Mouse (Mus musculus) erythroid progenitor cell, adult 5-6 weeks (primary cell): ENCODE data around the gene Rps29. TPM values are rescaled to one million over a fixed set of nuclear protein-coding genes. Genes with fewer than 3 reads are reported as not detected.

Source experiments
- ATAC-seq: replicated peaks from 2 replicates; pipeline ENCODE4 v1.8.0; 2016; ENCODE audit warnings: moderate number of reproducible peaks, mild to moderate bottlenecking, moderate TSS enrichment, inconsistent platforms; ENCODE audit not compliant: poor library complexity, low FRiP score, severe bottlenecking
- total RNA-seq, 2 experiments: library from RNA; stranded (forward) in 1 of 2; stranded (reverse) in 1 of 2; fragments of 150-400 nt in 1 of 2; fragments of 186-747, 209-891 nt in 1 of 2; gene quantifications; 2 replicates each; pipeline versions ENCODE4 v1.2.3 to v1.2.4; 2015 to 2017; ENCODE audit warnings: low replicate concordance in 2 of 2

Gene Rps29
- total RNA-seq, 2 experiments from 2014 or later, result 424 to 901 TPM

DNA sequence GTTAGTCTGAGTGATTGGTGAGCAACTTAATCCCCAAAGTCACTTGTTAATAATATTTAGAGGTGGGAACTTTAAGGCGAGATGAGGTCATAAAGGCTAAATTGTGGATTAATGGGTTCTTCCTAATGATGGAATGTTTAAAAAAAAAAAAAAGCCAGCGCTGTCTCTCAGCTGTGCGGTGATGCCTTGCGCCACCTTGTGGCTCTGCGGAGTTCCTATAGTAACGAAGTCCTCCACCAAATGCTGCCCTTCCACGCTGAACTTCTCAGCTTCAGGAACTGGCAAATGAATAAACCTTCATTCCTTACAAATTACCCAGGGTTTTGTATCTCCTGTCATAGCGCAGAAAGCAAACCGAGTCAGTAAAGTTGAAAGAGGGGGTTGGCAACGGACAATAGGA, 27.0 kb downstream of the Rps29 start:
- no peak for ATAC-seq

- ATAC-seq, result no peak
These were observed 27.7 kb downstream of the Rps29 start for GRCm38 (mm10) chr12:69131267-69131666.

- ATAC-seq, result no peak
These were observed 28.5 kb downstream of the Rps29 start for GRCm38 (mm10) chr12:69130486-69130885.

DNA sequence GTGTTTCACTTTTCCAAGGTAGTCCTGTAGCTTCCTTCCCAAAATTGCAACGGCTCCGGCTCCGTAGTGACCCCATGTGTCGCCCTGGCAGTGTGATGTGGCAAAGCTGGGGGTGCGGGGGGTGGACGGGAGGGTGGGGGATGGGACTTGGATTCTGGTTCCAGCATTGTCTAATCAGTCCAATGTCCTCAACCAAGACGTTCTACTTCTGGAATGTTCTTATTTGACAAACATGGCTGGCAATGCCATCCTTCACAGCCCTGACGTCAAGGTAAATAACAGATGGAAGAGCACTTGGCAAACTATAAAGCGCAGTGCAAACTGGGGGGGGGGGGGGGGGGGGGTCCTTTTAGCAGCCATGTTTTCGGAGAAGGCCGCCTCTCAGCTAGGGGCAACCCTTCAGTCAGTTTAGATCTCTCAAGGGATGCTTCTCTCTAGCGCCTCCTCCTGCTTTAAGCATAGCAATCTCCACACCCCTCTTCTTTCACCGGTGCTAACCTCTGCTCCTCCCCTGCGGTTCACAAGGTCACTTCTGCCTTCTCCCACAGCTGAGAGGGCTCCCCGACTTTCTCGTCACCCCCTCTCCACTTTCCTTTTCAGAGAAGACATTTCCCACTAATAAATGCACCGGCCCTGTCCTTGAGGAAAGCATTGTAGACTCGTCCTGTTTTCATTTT, 29.2 kb downstream of the Rps29 start:
- no peak for ATAC-seq

- ATAC-seq, result no peak
These were observed 31.4 kb downstream of the Rps29 start for GRCm38 (mm10) chr12:69127626-69128025.

GRCm38 (mm10) chr12:69127170-69127569, 31.8 kb downstream of the Rps29 start:
- ATAC-seq, result peak; percentile 80

DNA sequence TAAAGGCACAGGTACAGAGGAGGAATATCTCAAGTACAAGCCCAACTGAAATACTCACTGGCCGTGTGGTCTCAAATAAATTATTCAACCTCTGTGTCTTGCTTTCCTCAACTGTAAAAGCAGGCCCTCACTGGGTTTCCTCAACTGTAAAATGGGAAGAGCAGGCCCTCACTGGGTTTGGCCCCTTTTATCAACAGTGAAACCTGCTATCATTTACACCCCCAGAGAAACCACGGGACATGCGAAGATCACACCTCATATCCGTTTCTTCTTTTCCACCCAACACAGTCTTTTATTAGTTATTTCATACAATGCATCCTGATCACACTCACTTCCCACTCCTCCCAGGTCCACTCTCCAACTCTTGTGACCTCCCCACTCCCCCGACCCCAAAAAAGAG, 33.9 kb downstream of the Rps29 start:
- no peak for ATAC-seq

GRCm38 (mm10) chr12:69122801-69123200, 36.2 kb downstream of the Rps29 start:
- peak; percentile 89 for ATAC-seq

DNA sequence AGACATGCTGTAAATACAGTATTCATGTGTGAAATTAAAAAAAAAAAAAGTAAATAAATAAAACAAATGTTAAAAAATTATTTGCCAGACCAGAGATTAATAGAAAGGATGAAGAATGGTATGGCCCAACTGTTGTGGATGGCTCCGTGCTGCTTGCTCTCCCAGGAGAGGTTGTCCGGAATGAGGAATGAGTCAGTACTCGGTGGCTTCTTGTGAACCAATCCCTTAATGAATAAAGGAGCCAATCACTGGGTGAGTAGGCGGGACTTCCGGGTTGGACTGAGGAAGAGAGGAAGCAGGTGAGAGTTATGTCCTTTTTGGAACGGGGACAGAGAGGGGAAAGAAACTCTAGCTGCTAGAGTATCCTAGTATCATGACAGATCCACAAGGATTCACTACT, 39.1 kb downstream of the Rps29 start:
- ATAC-seq, result no peak

Other genes starting within 250 kb of the Rps29 start
- 27.0 and 43.2 TPM in 2 replicates for gene Lrr1, start 9.6 kb upstream of the Rps29 start, total RNA-seq (2015; ENCODE audit: low replicate concordance)
- 24.3 and 24.6 TPM in 2 replicates for gene Lrr1, start 9.6 kb upstream of the Rps29 start, total RNA-seq (2017; ENCODE audit: low replicate concordance)
- 169 and 235 TPM in 2 replicates for gene Rpl36al, start 24.9 kb upstream of the Rps29 start, total RNA-seq (2015; ENCODE audit: low replicate concordance)
- 180 and 196 TPM in 2 replicates for gene Rpl36al, start 24.9 kb upstream of the Rps29 start, total RNA-seq (2017; ENCODE audit: low replicate concordance)
- 19.3 and 19.5 TPM in 2 replicates for gene Mgat2, start 25.0 kb upstream of the Rps29 start, total RNA-seq (2015; ENCODE audit: low replicate concordance)
- 15.9 and 22.3 TPM in 2 replicates for gene Mgat2, start 25.0 kb upstream of the Rps29 start, total RNA-seq (2017; ENCODE audit: low replicate concordance)
- gene Gm49383, start 37.9 kb upstream of the Rps29 start, total RNA-seq (2015; ENCODE audit: low replicate concordance), result 4.7 TPM in 1 of 2 replicates, not detected in the other
- 22.2 and 23.9 TPM in 2 replicates for gene Gm49383, start 37.9 kb upstream of the Rps29 start, total RNA-seq (2017; ENCODE audit: low replicate concordance)
- gene Dnaaf2, start 39.2 kb upstream of the Rps29 start, total RNA-seq (2015; ENCODE audit: low replicate concordance), result 2.5 and 10.9 TPM in 2 replicates
- 1.4 and 2.8 TPM in 2 replicates for gene Dnaaf2, start 39.2 kb upstream of the Rps29 start, total RNA-seq (2017; ENCODE audit: low replicate concordance)
- gene Gm49384, start 45.1 kb upstream of the Rps29 start, total RNA-seq (2015; ENCODE audit: low replicate concordance), result 17.6 and 23.8 TPM in 2 replicates
- gene Gm49384, start 45.1 kb upstream of the Rps29 start, total RNA-seq (2017; ENCODE audit: low replicate concordance), result 14.6 and 16.0 TPM in 2 replicates
- 40.7 and 54.1 TPM in 2 replicates for gene Pole2, start 69.0 kb upstream of the Rps29 start, total RNA-seq (2015; ENCODE audit: low replicate concordance)
- gene Pole2, start 69.0 kb upstream of the Rps29 start, total RNA-seq (2017; ENCODE audit: low replicate concordance), result 38.9 and 59.2 TPM in 2 replicates
- 1.7 TPM in 1 of 2 replicates, not detected in the other for gene Klhdc1, start 82.0 kb upstream of the Rps29 start, total RNA-seq (2015; ENCODE audit: low replicate concordance)
- gene Klhdc1, start 82.0 kb upstream of the Rps29 start, total RNA-seq (2017; ENCODE audit: low replicate concordance), result 0.83 and 1.7 TPM in 2 replicates
- gene Klhdc2, start 137.5 kb upstream of the Rps29 start, total RNA-seq (2015; ENCODE audit: low replicate concordance), result 68.7 and 75.7 TPM in 2 replicates
- 54.2 and 61.1 TPM in 2 replicates for gene Klhdc2, start 137.5 kb upstream of the Rps29 start, total RNA-seq (2017; ENCODE audit: low replicate concordance)
- 56.6 and 57.3 TPM in 2 replicates for gene Nemf, start 198.0 kb upstream of the Rps29 start, total RNA-seq (2015; ENCODE audit: low replicate concordance)
- 66.1 and 79.0 TPM in 2 replicates for gene Nemf, start 198.0 kb upstream of the Rps29 start, total RNA-seq (2017; ENCODE audit: low replicate concordance)
- gene Arf6, start 213.0 kb upstream of the Rps29 start, total RNA-seq (2015; ENCODE audit: low replicate concordance), result 59.5 and 60.8 TPM in 2 replicates
- gene Arf6, start 213.0 kb upstream of the Rps29 start, total RNA-seq (2017; ENCODE audit: low replicate concordance), result 93.7 and 94.4 TPM in 2 replicates
- not detected in 2 replicates for gene Gm9887, start 213.3 kb upstream of the Rps29 start, total RNA-seq (2015; ENCODE audit: low replicate concordance)
- not detected in 2 replicates for gene Gm9887, start 213.3 kb upstream of the Rps29 start, total RNA-seq (2017; ENCODE audit: low replicate concordance)